12 mouse cellular contexts compared by ENCODE assay signal in genomic region chr14:73453164-73453563, GRCm38 (mm10). TPM values are rescaled to one million over a fixed set of nuclear protein-coding genes. Genes with fewer than 3 reads are reported as not detected.
DNase-seq lines count a peak whose midpoint lies in the region; ATAC-seq lines count a peak whose summit lies in the region.
"Had no signal": no experiment of that assay in that cellular context is flagged by ENCODE, and none has a peak within 500 bp of the region (broad histone marks: within the 10 kb centered on the region; RNA-seq: fewer than 3 reads in every experiment).

No protein-coding gene starts in this region.

- H3K27ac ChIP-seq in forebrain, embryonic 14.5 days (ENCODE audit: low read depth, low read length), result no peak overlapping the region
- H3K27ac ChIP-seq in forebrain, embryonic 11.5 days (ENCODE audit: low read depth, low read length), result no peak overlapping the region
- H3K27ac ChIP-seq in embryonic facial prominence, embryonic 12.5 days, result no peak overlapping the region
- H3K27ac ChIP-seq in heart, embryonic 10.5 days, result no peak overlapping the region
- H3K27ac ChIP-seq: neural tube, embryonic 13.5 days had no signal

- H3K27me3 ChIP-seq in forebrain, embryonic 14.5 days (replicated peaks; ENCODE audit: control insufficient read depth, insufficient read depth, low read length), result no peaks in the 10 kb centered on the region
- no peaks in the 10 kb centered on the region for H3K27me3 ChIP-seq in forebrain, embryonic 11.5 days (ENCODE audit: control insufficient read depth, insufficient read depth, low read length)
- H3K27me3 ChIP-seq in embryonic facial prominence, embryonic 12.5 days, result no peaks in the 10 kb centered on the region
- H3K27me3 ChIP-seq in heart, embryonic 10.5 days (ENCODE audit: insufficient read depth, poor library complexity, severe bottlenecking), result no peaks in the 10 kb centered on the region
- H3K27me3 ChIP-seq: CH12.LX had no signal

- H3K4me2 ChIP-seq in forebrain, embryonic 14.5 days (ENCODE audit: low read length), result no peak overlapping the region
- H3K4me2 ChIP-seq in forebrain, embryonic 11.5 days (ENCODE audit: low read depth, low read length, severe bottlenecking), result no peak overlapping the region
- no peak overlapping the region for H3K4me2 ChIP-seq in embryonic facial prominence, embryonic 12.5 days (replicated peaks)
- H3K4me2 ChIP-seq: neural tube, embryonic 13.5 days had no signal

- 37% methylated on average over 12 of the region's 12 CpGs for WGBS in forebrain, embryonic 14.5 days
- WGBS in forebrain, embryonic 11.5 days, result 52% methylated on average over 12 of the region's 12 CpGs
- 38% methylated on average over 12 of the region's 12 CpGs for WGBS in embryonic facial prominence, embryonic 12.5 days
- WGBS in heart, embryonic 10.5 days, result 63% methylated on average over 12 of the region's 12 CpGs

- no peaks in the 10 kb centered on the region for H3K9me3 ChIP-seq in forebrain, embryonic 14.5 days (replicated peaks; ENCODE audit: control insufficient read depth, low read length)
- no peaks in the 10 kb centered on the region for H3K9me3 ChIP-seq in forebrain, embryonic 11.5 days (ENCODE audit: control insufficient read depth, low read length)
- no peaks in the 10 kb centered on the region for H3K9me3 ChIP-seq in embryonic facial prominence, embryonic 12.5 days
- H3K9me3 ChIP-seq in heart, embryonic 10.5 days, result no peaks in the 10 kb centered on the region
- H3K9me3 ChIP-seq: neural tube, embryonic 13.5 days had no signal

- peak; percentile 48 for ATAC-seq in forebrain, embryonic 14.5 days
- ATAC-seq in forebrain, embryonic 11.5 days (replicated peaks; ENCODE audit: low FRiP score), result no peak
- peak; percentile 72; the same call in 1 of the 2 replicates for ATAC-seq in embryonic facial prominence, embryonic 12.5 days (ENCODE audit: insufficient number of reproducible peaks, insufficient read depth, low FRiP score, low TSS enrichment)

- H3K4me3 ChIP-seq in forebrain, embryonic 14.5 days (ENCODE audit: low read depth, low read length), result no peak overlapping the region
- H3K4me3 ChIP-seq in forebrain, embryonic 11.5 days (ENCODE audit: low read depth, low read length), result no peak overlapping the region
- H3K4me3 ChIP-seq in embryonic facial prominence, embryonic 12.5 days, result no peak overlapping the region
- H3K4me3 ChIP-seq in heart, embryonic 10.5 days, result no peak overlapping the region
- H3K4me3 ChIP-seq: neural tube, embryonic 13.5 days had no signal

- no peaks in the 10 kb centered on the region for H3K36me3 ChIP-seq in forebrain, embryonic 14.5 days (ENCODE audit: control insufficient read depth, insufficient read depth, low read length)
- no peaks in the 10 kb centered on the region for H3K36me3 ChIP-seq in forebrain, embryonic 11.5 days (ENCODE audit: control insufficient read depth, insufficient read depth, low read length)
- no peaks in the 10 kb centered on the region for H3K36me3 ChIP-seq in embryonic facial prominence, embryonic 12.5 days
- H3K36me3 ChIP-seq in heart, embryonic 10.5 days, result no peaks in the 10 kb centered on the region
- H3K36me3 ChIP-seq: neural tube, embryonic 13.5 days had no signal

- DNase-seq in forebrain, embryonic 14.5 days (ENCODE audit: low spot score), result peak; percentile 47
- DNase-seq in forebrain, embryonic 11.5 days (ENCODE audit: low spot score), result no peak
- DNase-seq in Muller cell, postnatal 12 days (ENCODE audit: inconsistent ontology term), result peak; percentile 89
- peak; percentile 59 to 66 for DNase-seq in kidney, postnatal 25 days
- DNase-seq in spleen, postnatal 36 days (ENCODE audit: low spot score in 2 of 2), result no peak
- DNase-seq in heart, embryonic 10.5 days (ENCODE audit: low spot score), result no peak
- DNase-seq in layer of hippocampus, adult 9-11 months, result no peak
- DNase-seq: layer of hippocampus, postnatal 36 days; lung, postnatal 4 days had no signal

- H3K4me1 ChIP-seq in forebrain, embryonic 14.5 days (ENCODE audit: control insufficient read depth, insufficient read depth, low read length), result peaks cover 6% of the 10 kb centered on the region; the same call in 1 of the 2 replicates
- no peaks in the 10 kb centered on the region for H3K4me1 ChIP-seq in forebrain, embryonic 11.5 days (replicated peaks; ENCODE audit: control insufficient read depth, insufficient read depth, low read length)
- no peaks in the 10 kb centered on the region; the same call in 1 of the 2 replicates for H3K4me1 ChIP-seq in embryonic facial prominence, embryonic 12.5 days
- H3K4me1 ChIP-seq in heart, embryonic 10.5 days, result peaks cover 3% of the 10 kb centered on the region; the same call in 1 of the 2 replicates
- H3K4me1 ChIP-seq: neural tube, embryonic 13.5 days had no signal

- H3K9ac ChIP-seq in forebrain, embryonic 14.5 days (ENCODE audit: low read length), result no peak overlapping the region
- H3K9ac ChIP-seq in forebrain, embryonic 11.5 days (ENCODE audit: low read length), result no peak overlapping the region
- no peak overlapping the region for H3K9ac ChIP-seq in embryonic facial prominence, embryonic 12.5 days
- H3K9ac ChIP-seq: neural tube, embryonic 13.5 days had no signal

RNA-seq across cellular contexts. Expression of gene Med4, which starts 56.7 kb away (rescaled TPM):
- 99.3 and 100.0 TPM in 2 replicates for polyA plus RNA-seq in forebrain, embryonic 14.5 days (2014; fragmentation: Nextera tagmentation; extraction: Ambion mirVana)
- 112 and 116 TPM in 2 replicates for polyA plus RNA-seq in forebrain, embryonic 11.5 days (2014; fragmentation: Nextera tagmentation; extraction: Ambion mirVana)
- 104 and 105 TPM in 2 replicates for polyA plus RNA-seq in embryonic facial prominence, embryonic 12.5 days (2016; fragmentation: Nextera tagmentation; extraction: Ambion mirVana)
- 68.5 and 87.0 TPM in 2 replicates for polyA plus RNA-seq in heart, embryonic 10.5 days (2016; fragmentation: Nextera tagmentation; extraction: Ambion mirVana)

Comparison
In these comparisons a context has a peak if more than half of its experiments do, and no peak if none do; other contexts are left out.
1. DNase-seq: peak in forebrain, embryonic 14.5 days (single experiment), Muller cell, postnatal 12 days (single experiment) and kidney, postnatal 25 days (2 of 2); none in forebrain, embryonic 11.5 days (single experiment), spleen, postnatal 36 days (0 of 2), heart, embryonic 10.5 days (single experiment) and layer of hippocampus, adult 9-11 months (single experiment).